Mouse (Mus musculus) stomach, postnatal 0 days (tissue): ENCODE data around the gene Bpifb5.

ENCODE experiments used
- CTCF ChIP-seq: IDR thresholded peaks from 2 replicates; pipeline ENCODE4 v1.5.1; 2016; ENCODE audit warnings: antibody characterized with exemption, low read depth, mild to moderate bottlenecking, moderate library complexity
- EP300 ChIP-seq: optimal IDR thresholded peaks from 2 replicates; pipeline ENCODE3; 2016; ENCODE audit warnings: antibody characterized with exemption

DNA sequence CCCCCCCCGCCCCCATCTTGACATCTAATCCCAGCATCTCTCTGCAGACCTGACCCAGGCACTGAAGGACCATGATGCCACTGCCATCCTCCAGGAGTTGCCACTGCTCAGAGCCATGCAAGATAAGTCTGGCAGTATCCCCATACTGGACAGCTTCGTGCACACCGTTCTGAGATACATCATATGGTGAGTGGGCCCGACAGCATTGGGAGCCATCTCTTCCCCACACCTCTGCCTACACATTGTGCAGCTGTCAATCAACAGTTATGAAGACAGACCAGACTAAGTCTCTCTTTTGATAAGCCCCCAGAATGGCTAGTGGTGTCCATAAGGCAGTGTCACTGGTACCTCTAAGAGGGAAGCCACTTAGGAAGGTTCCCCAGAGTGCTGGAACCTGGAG, 18.9 kb upstream of the Bpifb5 start:
- no peak for TF ChIP-seq CTCF
- TF ChIP-seq EP300: no peak
